Mouse (Mus musculus) right cerebral cortex, postnatal 4 days (tissue): ENCODE measurements around the gene Gm5286.
"Not testable (repeated sequence)": the region's sequence is repeated elsewhere in the genome, so short reads cannot be mapped to it uniquely, and the experiment has no call there.

ENCODE experiments used
- DNase-seq: peaks from one replicate; pipeline ENCODE4 v3.0.0-alpha.2; 2022

The Gm5286 gene

DNA sequence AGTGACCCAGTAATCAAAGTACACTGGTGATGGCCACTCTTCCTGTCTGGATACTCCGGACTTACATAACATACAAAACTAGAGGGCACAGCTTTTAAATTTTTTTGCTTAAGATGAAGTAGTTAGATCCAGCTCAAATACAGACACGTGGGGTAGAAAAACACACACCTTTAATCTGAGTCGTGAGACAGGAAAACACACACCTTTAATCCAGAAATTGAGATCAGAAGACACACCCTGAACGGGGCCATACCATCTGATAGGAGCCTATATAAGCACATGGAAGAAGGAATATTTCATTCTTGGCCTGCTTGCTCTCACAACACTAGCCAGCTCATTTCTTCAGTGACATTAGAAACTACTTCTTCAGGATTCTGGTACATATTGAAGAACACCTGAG is at the start of gene Gm5286:
Gene Gm5286, plus strand, starts transcription at position 301 of the 400 bp plus-strand sequence.
- not testable (repeated sequence) for DNase-seq

DNA sequence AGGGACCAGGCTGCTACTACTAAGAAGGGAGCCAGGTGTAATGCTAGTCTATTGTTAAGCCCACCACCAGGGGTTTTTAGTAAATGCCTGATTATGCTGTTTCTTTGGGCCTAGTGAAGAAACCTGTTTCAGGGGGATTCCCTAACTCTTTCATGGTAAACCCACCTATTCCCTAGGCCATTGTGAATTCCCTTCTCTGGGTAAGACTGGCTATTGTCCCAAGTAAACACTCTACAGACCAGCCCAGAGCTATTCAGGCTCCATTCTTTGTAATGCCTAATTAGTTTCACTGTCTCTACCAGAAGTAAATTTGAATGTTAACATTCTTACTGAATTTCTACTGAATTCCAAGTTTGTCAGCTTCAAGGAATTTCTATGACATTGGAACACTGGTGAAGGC is 29.2 kb upstream of the Gm5286 start:
- not testable (repeated sequence) for DNase-seq

DNA sequence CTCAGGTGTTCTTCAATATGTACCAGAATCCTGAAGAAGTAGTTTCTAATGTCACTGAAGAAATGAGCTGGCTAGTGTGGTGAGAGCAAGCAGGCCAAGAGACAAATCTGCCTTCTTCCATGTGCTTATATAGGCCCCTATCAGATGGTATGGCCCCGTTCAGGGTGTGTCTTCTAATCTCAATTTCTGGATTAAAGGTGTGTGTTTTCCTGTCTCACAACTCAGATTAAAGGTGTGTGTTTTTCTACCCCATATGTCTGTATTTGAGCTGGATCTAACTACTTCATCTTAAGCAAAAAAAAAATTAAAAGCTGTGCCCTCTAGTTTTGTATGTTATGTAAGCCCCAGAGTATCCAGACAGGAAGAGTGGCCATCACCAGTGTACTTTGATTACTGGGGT is 18.4 kb upstream of the Gm5286 start, which contains the start of gene Gm10696:
Gene Gm10696, minus strand, starts transcription at position 101 of the 400 bp plus-strand sequence.
- not testable (repeated sequence) for DNase-seq
